Mouse (Mus musculus) spleen, adult 2 months (tissue): ENCODE measurements around the gene Ngrn. TPM values are rescaled to one million over a fixed set of nuclear protein-coding genes. Genes with fewer than 3 reads are reported as not detected.

Experiments used
- DNase-seq, 2 experiments: peaks; one replicate each; pipeline versions ENCODE4 v3.0.0 to v3.0.0-alpha.2; 2012 to 2021; ENCODE audit warnings: low spot score in 2 of 2, low read depth in 1 of 2
- H3K27ac ChIP-seq: fragments of 200-500 bp; 2 replicates; pipeline ENCODE4 v1.5.1; 2012; ENCODE audit warnings: low read length, inconsistent platforms; ENCODE audit not compliant: insufficient read depth
- H3K27me3 ChIP-seq: fragments of 200-500 bp; 2 replicates; pipeline ENCODE4 v1.6.1; 2012; ENCODE audit warnings: mild to moderate bottlenecking, moderate library complexity, low read length, inconsistent platforms; ENCODE audit not compliant: control insufficient read depth, insufficient read depth
- H3K36me3 ChIP-seq: fragments of 200-500 bp; 2 replicates; pipeline ENCODE4 v1.6.1; 2012; ENCODE audit warnings: mild to moderate bottlenecking, low read length, inconsistent platforms; ENCODE audit not compliant: control insufficient read depth, insufficient read depth
- H3K4me1 ChIP-seq: fragments of 200-500 bp; 2 replicates; pipeline ENCODE4 v1.6.1; 2011; ENCODE audit warnings: inconsistent platforms; ENCODE audit not compliant: control insufficient read depth, insufficient read depth, insufficient read length
- H3K4me3 ChIP-seq: fragments of 200-500 bp; 2 replicates; pipeline ENCODE4 v1.5.1; 2011; ENCODE audit warnings: mild to moderate bottlenecking, inconsistent platforms; ENCODE audit not compliant: insufficient read depth, insufficient read length; ENCODE audit errors: extremely low read depth
- CTCF ChIP-seq: fragments of 200-500 bp; IDR thresholded peaks from 2 replicates; pipeline ENCODE4 v1.5.1; 2011; ENCODE audit warnings: mild to moderate bottlenecking, inconsistent platforms; ENCODE audit not compliant: insufficient read depth, insufficient read length, insufficient replicate concordance; ENCODE audit errors: extremely low read depth
- POLR2A ChIP-seq: fragments of 200-500 bp; IDR thresholded peaks from 2 replicates; pipeline ENCODE4 v1.6.1; 2011; ENCODE audit warnings: low read depth, low read length, inconsistent platforms
- WGBS: fragments of 180-500 bp; shearing (Covaris S2); methylation state at CpG from one replicate; pipeline ENCODE4 v1.1.7; 2018; 5-methylcytosine and 5-hydroxymethylcytosine counted together
- polyA plus RNA-seq: library from polyadenylated mRNA; depleted of rRNA; stranded (reverse); fragments of >200 nt; gene quantifications from 2 replicates; pipeline ENCODE4 v1.2.3, GENCODE M21; 2012

Ngrn gene
- polyA plus RNA-seq, 1 experiment = 14.9 TPM

DNA sequence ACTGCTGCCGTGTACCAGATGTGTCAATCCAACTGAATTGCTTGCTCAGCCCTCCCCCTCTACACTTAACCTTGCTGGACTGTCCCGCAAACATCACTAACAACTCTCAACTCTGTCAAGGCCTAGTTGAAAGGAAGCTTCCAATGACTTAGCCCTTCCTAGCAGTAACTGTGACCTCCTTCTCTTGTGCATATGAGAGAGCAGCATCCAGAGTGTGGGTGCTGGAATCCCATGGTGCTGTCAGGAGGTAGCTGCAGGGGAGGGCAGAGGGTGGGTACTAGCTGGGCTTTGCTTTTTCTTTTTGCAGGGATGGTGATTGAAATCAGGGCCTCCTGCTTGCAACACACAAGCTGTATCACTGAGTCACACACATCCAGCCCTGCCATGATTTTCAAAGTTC lies 12.4 kb downstream of the Ngrn start:
- Histone ChIP-seq H3K4me1 (peaks cover 4% of the 10 kb centered on the region; the same call in 1 of the 2 replicates), H3K27ac (no peak overlapping the region), H3K36me3 (peaks cover 12% of the 10 kb centered on the region), H3K4me3 (no peak overlapping the region), H3K27me3 (no peaks in the 10 kb centered on the region)
- DNase-seq = no peak
- TF ChIP-seq CTCF (no peak), POLR2A (no peak)
- WGBS = 88% methylated on average over 2 of the region's 2 CpGs

DNA sequence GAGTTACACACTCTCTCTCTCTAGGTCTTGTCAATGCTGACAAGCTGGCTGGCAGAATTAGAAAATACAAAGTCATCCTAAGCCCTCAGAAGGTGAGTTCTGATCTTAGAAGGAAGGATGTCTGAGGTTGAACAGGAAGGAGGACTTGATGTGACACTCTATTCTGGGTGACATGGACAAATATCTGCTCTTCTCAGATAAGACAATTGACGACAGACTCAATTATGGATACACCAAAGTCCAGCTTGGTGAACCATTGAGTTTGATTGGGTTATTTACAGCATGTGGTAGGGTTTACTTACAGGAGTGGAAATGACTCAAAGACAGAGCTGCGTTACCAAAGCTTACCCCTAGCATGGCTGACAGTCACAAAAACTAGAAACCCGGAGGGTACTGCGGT lies 15.4 kb downstream of the Ngrn start:
- no peaks in the 10 kb centered on the region for H3K27me3 ChIP-seq
- DNase-seq = no peak
- TF ChIP-seq CTCF (no peak), POLR2A (no peak)
- no peaks in the 10 kb centered on the region for H3K4me1 ChIP-seq
- no peak overlapping the region for H3K27ac ChIP-seq
- peaks cover 25% of the 10 kb centered on the region for H3K36me3 ChIP-seq
- WGBS = 96% methylated on average over 4 of the region's 4 CpGs
- H3K4me3 ChIP-seq = no peak overlapping the region

DNA sequence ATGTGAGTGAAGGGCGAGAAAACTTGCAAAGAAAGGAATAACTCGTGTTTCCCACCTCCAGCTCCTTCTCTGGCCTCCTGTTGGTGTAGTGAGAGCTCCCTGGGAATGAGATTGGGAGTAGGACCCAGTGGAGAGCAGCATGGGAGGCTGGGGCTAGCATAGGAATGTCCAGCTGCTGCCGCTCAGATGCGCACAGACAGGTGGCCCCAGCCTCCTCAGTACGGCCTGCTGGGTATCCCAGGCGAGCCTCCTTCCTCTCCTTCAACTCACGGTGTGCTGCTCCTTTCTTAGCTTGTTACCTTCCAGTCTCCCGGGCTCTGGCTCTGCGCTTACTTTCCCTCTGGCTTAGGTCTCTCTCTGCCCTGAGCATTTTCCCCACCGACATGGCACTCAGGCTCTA lies 19.0 kb downstream of the Ngrn start:
- no peaks in the 10 kb centered on the region for H3K4me1 ChIP-seq
- DNase-seq = no peak
- peaks cover 43% of the 10 kb centered on the region for H3K36me3 ChIP-seq
- H3K4me3 ChIP-seq = no peak overlapping the region
- no peak for TF ChIP-seq POLR2A
- no peak for TF ChIP-seq CTCF
- no peaks in the 10 kb centered on the region for H3K27me3 ChIP-seq
- H3K27ac ChIP-seq = no peak overlapping the region
- WGBS = 91% methylated on average over 10 of the region's 10 CpGs

DNA sequence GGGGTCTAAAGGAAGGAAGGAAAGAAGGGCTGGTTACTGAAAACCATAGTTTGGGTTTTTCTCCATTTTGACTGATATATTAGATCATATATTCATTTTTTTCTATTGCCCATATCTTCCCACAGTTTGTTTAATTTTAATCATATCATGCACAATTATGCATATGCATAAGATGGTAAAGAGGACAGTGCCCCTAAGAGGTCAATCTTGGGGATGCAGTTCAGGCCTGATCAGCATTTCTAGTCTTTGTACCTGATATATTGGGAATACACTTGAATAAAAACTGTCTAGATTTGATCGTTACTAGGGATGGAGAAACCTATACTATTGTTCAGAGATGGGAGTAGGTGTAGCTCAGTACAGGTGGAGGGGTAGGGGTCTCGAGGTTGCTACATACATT lies 20.0 kb downstream of the Ngrn start:
- Histone ChIP-seq H3K27ac (no peak overlapping the region), H3K4me1 (no peaks in the 10 kb centered on the region), H3K4me3 (no peak overlapping the region), H3K27me3 (no peaks in the 10 kb centered on the region), H3K36me3 (peaks cover 48% of the 10 kb centered on the region)
- TF ChIP-seq CTCF = no peak
- no peak for TF ChIP-seq POLR2A
- 87% methylated on average over 2 of the region's 2 CpGs for WGBS
- no peak for DNase-seq

DNA sequence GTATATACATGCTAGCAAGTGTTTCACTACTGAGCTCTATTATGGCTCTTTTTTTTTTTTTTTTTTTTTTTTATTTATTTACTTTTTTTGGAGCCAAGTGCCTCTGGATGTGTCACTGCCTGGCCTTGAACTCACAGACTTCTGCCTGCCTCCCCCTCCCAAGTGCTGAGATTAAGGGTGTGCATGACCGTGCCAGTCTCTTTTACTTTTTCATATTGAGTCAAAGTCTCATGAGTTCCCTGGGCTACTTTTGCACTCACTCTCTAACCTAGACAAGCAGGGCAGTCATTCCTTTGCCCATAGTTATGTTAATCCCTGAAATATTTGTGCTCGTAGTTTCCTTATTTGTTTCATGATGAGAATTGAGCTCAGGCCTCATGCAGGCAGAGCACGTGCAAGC lies 20.6 kb downstream of the Ngrn start:
- Histone ChIP-seq H3K4me3 (no peak overlapping the region), H3K4me1 (no peaks in the 10 kb centered on the region), H3K27ac (no peak overlapping the region), H3K36me3 (peaks cover 45% of the 10 kb centered on the region), H3K27me3 (no peaks in the 10 kb centered on the region)
- TF ChIP-seq POLR2A (no peak), CTCF (no peak)
- 93% methylated on average over 3 of the region's 3 CpGs for WGBS
- no peak for DNase-seq

DNA sequence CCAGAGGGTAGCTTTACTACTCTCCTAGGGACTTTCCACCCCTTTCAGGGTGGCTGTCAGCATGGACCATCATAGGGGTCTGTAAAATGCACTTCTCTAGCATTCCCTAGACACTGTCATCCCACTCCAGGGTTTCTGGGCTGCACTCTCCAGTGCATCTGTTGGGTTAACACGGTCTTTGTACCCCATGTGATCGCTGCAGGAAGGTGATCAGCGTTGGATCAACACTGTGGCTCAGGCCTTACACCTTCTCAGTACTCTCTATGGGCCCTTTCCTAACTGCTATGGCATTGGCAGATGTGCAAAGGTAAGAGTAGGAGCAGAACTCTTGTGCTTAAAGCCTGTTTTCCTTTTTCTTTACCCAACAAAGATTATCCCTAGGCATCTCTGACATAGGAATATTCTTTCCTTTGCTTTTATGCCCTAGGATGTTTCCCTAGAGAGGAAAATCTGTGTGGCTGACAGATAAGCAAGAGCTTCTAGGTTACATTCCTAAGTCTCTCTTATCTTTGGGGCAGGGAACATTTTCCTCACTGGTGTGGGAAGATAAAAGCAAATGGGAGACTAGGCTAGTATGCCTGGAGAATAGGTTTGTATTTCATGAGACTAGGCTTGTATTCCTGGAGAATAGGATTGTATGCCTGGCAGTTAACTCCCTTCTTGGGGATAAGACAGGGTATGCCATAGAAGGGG lies 22.4 kb downstream of the Ngrn start:
- WGBS = 94% methylated on average over 3 of the region's 3 CpGs
- DNase-seq = no peak
- H3K36me3 ChIP-seq = peaks cover 55% of the 10 kb centered on the region
- no peak overlapping the region for H3K27ac ChIP-seq
- H3K27me3 ChIP-seq = no peaks in the 10 kb centered on the region
- no peak for TF ChIP-seq CTCF
- no peak for TF ChIP-seq POLR2A
- H3K4me1 ChIP-seq = no peaks in the 10 kb centered on the region
- H3K4me3 ChIP-seq = no peak overlapping the region

DNA sequence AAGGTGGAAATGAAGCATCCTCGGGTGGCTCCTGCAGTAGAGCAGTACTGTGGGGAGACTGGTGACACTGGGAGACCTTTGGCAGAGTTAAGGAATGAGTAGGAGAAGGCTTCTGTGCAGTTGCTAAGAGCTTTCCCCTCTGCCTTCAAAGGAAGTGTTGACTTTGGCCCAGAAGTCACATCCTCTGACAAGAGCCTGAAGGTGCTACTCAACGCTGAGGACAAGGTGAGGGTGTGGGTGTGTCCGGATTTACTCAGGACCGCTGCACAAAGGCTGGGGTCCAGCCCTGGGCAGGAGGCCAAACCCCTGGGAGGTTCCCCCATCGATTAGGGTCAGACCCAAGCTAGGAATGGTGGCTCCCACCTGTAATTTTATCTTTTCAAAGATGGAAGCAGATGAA lies 23.4 kb downstream of the Ngrn start:
- no peaks in the 10 kb centered on the region for H3K4me1 ChIP-seq
- DNase-seq = no peak
- no peaks in the 10 kb centered on the region for H3K27me3 ChIP-seq
- TF ChIP-seq CTCF (no peak), POLR2A (no peak)
- no peak overlapping the region for H3K27ac ChIP-seq
- WGBS = 91% methylated on average over 5 of the region's 5 CpGs
- H3K36me3 ChIP-seq = peaks cover 49% of the 10 kb centered on the region
- H3K4me3 ChIP-seq = no peak overlapping the region
